Mouse (Mus musculus): ENCODE results near the gene Mast3. TPM values are rescaled to one million over a fixed set of nuclear protein-coding genes. Genes with fewer than 3 reads are reported as not detected.

The Mast3 gene
- total RNA-seq, 2 experiments from 2014 or later, result 16.7 to 48.7 TPM

DNA sequence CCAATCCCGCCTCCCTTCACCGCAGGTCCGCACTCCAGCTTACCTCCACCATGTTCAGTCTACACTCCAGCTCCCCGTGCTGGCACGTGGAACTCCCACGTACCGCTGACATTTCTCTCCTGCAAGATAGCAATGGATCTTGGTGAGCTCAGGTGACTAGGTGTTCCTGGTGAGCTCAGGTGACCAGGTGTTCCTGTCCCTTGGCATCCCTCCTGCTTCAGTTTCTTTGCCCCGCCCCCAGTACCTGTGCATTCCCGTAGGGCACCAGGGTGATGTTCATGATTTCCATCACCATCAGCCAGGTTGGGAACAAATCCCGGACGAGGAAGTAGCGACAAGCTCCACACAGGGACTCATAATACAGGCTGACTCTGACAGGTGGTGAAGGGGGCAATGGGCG, 40.2 kb downstream of the Mast3 start:
- no peak for ATAC-seq (replicated peaks; ENCODE audit: poor library complexity)

- peak; percentile 18 for ATAC-seq (replicated peaks; ENCODE audit: poor library complexity)
Measured at GRCm38 (mm10) chr8:70764026-70764425, 40.8 kb downstream of the Mast3 start.

GRCm38 (mm10) chr8:70763354-70763753, 41.5 kb downstream of the Mast3 start:
- 0 out of 2 replicates have a peak, but pooled peaks have one; percentile 5 for ATAC-seq (replicated peaks; ENCODE audit: poor library complexity)

DNA sequence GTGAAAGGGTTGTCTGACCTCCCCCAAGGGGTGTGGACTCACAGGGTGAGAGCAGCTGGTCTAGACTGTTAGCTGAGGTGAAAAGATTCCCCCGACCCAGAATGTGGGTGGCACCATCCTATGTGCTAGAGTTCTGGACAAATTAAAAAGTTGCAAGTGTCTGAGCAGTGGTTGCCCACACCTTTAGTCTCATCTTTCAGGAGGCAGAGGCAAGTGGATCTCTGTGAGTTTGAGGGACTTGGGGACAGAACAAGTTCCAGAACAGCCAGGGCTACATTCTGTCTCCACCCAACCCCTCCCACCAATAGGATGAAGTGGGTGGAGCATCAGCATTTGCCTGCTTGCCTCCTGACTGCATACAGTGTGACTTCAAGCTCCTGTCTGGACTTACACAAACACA, 42.7 kb downstream of the Mast3 start:
- no peak for ATAC-seq (replicated peaks; ENCODE audit: poor library complexity)

- ATAC-seq (replicated peaks; ENCODE audit: poor library complexity), result peak; percentile 78
Measured at GRCm38 (mm10) chr8:70760775-70761406, 44.0 kb downstream of the Mast3 start, which contains the start of gene Mpv17l2. Mpv17l2 (minus strand) TSS chr8:70760946.

GRCm38 (mm10) chr8:70760350-70760749, 44.5 kb downstream of the Mast3 start:
- no peak for ATAC-seq (replicated peaks; ENCODE audit: poor library complexity)

DNA sequence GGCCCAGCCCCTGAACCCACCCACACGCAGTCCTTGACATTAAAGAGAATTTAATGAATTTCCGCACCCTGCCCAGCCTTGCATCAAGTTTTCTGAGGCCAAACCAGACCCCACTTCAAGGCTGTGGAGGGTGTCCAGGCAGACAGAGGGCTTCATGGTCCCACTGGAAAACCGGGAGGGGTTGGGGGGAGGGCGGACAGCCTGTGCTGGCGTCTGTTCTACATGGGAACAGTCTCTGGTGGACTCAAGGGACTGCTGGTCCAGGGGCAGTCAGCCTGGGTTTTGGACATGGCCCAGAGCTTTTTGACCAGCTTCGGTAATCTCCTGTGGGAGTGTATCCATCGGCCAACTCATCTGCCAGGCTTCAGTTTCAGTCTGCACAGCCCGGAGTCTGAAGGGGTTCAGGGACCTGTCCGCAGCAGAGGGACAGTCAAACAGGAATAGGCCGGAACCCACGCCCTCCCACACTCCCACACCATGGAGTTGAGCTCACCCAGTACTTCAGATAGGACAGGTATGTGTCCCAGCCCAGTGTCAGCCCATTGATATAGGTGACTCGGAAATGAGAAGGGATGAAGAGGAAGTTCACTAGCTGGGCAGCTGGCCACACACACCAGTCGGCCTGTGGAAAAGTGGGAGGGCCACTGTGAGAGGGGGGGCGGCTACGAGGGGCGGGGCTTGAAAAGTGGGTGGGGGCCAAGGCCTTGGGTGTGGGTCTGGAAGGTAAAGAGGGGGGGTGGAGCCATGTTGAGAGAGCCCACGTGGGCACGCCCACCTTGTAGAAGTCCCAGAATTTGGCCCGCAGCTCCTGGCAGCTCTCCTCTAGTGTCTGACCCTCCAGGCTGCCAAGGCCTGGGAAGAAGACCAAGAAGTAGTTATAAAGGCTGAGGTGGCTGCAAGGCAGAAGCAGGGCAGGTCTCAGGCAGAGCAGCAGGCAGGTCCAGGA, 46.0 kb downstream of the Mast3 start:
- ATAC-seq (replicated peaks; ENCODE audit: poor library complexity), result no peak

GRCm38 (mm10) chr8:70758308-70758615, 46.6 kb downstream of the Mast3 start:
- ATAC-seq (replicated peaks; ENCODE audit: poor library complexity), result no peak

DNA sequence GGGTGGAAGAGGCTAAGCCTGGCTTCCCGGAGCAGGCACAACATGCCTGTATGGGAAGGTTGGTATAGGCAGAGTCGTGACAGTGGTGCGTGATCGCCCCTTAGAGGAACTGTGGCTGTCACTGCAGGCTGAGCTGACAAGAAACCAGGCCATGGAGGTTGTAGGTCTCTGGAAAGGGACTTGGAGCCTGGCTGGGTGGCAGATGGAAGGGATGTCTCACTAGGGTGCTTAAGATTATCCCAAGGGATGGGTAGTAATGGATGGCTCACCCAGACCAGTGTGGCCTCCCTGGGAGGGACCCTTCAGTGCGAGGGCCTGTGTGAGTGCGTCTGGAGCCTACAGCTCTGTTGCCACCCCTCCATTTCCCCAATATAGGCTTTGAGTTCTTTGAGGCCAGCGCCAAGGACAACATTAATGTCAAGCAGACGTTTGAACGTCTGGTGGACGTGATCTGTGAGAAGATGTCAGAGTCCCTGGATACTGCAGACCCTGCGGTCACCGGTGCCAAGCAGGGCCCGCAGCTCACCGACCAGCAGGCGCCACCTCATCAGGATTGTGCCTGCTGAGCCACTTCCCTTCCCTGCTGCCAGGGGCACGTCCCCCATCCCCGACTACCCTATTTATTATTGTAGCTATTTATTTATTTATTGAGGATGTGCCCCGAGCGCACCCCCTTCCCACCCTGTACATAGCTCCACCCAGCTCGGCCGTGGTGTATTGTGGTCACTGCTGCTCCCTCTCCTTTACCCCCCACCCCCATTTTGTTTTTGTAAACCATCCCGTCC, 47.1 kb downstream of the Mast3 start:
- ATAC-seq (replicated peaks; ENCODE audit: poor library complexity), result no peak

GRCm38 (mm10) chr8:70756476-70757040, 48.3 kb downstream of the Mast3 start:
- no peak for ATAC-seq (replicated peaks; ENCODE audit: poor library complexity)

DNA sequence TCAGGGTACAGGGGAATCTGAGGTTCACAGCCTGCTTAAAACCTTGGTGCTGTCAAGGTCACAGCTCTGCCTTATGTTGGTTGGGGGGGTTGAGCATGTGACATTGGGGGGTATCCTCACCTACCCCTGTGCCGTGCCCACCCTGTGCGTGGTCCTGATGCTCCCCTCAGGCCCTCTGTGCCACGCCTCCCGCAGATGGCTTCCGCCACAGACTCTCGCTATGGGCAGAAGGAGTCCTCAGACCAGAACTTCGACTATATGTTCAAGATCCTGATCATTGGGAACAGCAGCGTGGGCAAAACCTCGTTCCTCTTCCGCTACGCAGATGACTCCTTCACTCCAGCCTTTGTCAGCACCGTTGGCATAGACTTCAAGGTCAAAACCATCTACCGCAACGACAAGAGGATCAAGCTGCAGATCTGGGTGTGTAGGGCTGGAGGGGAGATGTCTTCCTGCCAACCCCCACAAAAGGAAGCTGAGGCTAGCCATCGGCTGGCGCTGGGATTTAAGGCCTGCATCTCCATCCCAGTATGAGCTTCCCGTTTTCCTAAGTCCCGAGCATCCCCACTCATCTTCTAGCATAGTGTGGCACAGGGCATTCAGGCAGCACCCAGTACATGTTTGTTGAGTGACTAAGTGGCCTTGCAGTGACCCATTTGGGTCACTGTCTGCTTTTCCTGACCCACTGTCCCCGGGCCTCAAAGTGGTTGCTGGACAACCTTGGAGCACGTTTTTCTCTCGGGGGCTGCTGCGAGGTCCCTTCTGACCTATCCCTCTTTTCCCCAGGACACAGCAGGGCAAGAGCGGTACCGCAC, 49.0 kb downstream of the Mast3 start:
- no peak for ATAC-seq (replicated peaks; ENCODE audit: poor library complexity)

DNA sequence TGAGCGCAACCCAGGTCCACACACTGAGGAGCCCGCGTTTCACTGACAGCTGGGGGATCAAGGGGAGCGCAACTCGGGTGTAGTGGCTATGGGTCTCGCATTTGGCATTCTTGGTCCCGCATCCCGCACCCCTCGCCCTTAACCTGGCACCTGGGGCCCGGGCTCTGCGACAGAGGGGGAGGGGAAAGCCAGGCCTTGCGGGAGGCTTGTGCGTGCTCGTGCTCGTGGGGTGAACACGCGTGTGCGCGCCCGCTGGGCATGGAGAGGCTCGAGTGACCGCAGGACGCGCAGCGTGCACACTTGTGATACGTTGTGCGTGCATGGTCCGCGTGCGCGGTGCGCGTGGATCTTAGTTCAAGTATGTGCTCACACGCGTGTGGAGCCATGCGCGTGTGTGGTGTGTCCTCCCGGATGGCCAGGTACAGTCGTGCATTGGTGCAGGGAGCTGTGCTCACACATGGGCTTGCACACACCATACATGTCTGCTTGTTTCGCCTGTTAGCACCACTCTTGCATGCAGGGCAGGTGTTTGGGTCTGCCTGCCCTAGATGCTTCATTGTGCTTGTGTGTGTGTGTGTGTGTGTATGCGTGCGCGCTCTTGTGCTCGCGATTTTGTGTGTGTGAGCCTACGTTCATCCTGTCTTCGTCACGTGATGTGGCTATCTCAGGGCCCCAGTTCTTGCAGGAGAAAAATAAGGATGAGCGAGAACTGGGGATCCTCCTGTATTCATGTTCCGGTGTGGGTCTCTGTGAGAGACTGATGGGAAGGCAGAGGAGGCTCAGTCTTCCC, 49.8 kb downstream of the Mast3 start:
- peak; percentile 13 for ATAC-seq (replicated peaks; ENCODE audit: poor library complexity)

GRCm38 (mm10) chr8:70754043-70754870, 50.6 kb downstream of the Mast3 start, which contains the start of gene Rab3a:
Rab3a (plus strand) TSS chr8:70754679.
- ATAC-seq (replicated peaks; ENCODE audit: poor library complexity), result peak; percentile 90

DNA sequence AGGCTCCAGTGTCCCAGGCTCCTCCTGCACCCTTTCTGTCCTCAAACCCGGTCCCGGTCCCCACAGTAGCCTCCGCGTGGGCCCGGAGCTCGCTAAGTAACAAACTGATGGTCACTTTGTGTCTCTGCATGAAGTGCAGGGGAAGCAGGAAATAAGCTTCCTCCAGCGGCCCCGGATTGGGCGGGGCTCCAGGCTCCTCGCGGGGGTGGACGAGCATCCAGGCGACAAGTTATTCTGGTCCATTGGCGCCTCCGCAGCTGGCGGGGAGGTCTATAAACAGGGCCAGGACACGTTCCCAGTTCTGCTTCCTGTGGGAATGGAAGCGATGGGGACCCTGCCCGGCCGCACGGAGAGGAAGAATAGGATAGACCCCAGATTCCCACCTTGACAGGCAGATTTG, 51.7 kb downstream of the Mast3 start:
- no peak for ATAC-seq (replicated peaks; ENCODE audit: poor library complexity)

GRCm38 (mm10) chr8:70752000-70752764, 52.7 kb downstream of the Mast3 start:
- ATAC-seq (replicated peaks; ENCODE audit: poor library complexity), result no peak

DNA sequence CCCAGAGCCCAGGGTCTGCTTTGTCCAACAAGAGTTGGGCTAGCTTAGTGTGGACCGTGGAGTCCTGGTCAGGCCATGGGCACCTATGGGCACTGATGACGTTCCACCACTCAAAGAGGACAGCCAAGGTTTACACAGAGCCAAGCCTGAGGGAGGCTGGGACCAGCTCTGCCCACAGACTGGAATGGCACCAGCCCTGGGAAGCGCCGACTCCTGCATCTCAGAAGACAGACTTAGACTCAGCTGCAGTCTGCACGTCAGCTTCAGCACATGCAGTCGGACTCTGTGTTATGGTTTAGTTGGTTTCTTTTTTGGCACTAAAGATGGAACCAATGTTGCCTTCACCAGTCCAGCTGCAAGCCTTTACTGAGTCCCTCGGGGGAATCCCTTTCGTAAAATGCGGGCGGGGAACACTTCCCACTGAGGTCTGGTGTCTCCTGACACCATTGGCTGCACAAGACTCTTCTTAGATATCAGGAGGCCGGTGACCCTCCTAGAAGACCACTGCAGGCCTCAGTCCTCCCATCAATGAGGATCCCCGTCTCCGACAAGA, 54.6 kb downstream of the Mast3 start:
- no peak for ATAC-seq (replicated peaks; ENCODE audit: poor library complexity)

- no peak for ATAC-seq (replicated peaks; ENCODE audit: poor library complexity)
Measured at GRCm38 (mm10) chr8:70749097-70749674, 55.7 kb downstream of the Mast3 start.

Data from megakaryocyte progenitor cell, adult 5-6 weeks (primary cell).